Mouse (Mus musculus) limb, embryonic 10.5 days (tissue): ENCODE results near the gene Sugp2. TPM values are rescaled to one million over a fixed set of nuclear protein-coding genes. Genes with fewer than 3 reads are reported as not detected.
A peak's percentile ranks its signal among the peaks of the same experiment; 100 is the strongest.

Source experiments
- DNase-seq: peaks from one replicate; pipeline ENCODE4 v3.0.0-alpha.2; 2017; ENCODE audit warnings: low spot score
- H3K27ac ChIP-seq: fragments of 300-500 bp; sonication (generic); 2 replicates; pipeline ENCODE4 v1.5.1; 2016; ENCODE audit warnings: mild to moderate bottlenecking
- H3K27me3 ChIP-seq: fragments of 300-500 bp; sonication (generic); 2 replicates; pipeline ENCODE4 v1.6.1; 2016; ENCODE audit warnings: low read depth, mild to moderate bottlenecking; ENCODE audit not compliant: poor library complexity, severe bottlenecking
- H3K36me3 ChIP-seq: fragments of 300-500 bp; sonication (generic); 2 replicates; pipeline ENCODE4 v1.6.1; 2016; ENCODE audit warnings: mild to moderate bottlenecking, moderate library complexity
- H3K4me1 ChIP-seq: fragments of 300-500 bp; sonication (generic); 2 replicates; pipeline ENCODE4 v1.6.1; 2016
- H3K4me3 ChIP-seq: fragments of 300-500 bp; sonication (generic); 2 replicates; pipeline ENCODE4 v1.5.1; 2016; ENCODE audit warnings: mild to moderate bottlenecking, moderate library complexity
- H3K9me3 ChIP-seq: fragments of 300-500 bp; sonication (generic); replicated peaks from 2 replicates; pipeline ENCODE4 v1.6.1; 2016; ENCODE audit warnings: mild to moderate bottlenecking
- WGBS: fragments of 180-500 bp; shearing (Covaris S2); methylation state at CpG from one replicate; pipeline ENCODE4 v1.1.7; 2016; 5-methylcytosine and 5-hydroxymethylcytosine counted together
- polyA plus RNA-seq: library from polyadenylated mRNA; unstranded; fragments of >200 nt; fragmentation: Nextera tagmentation; extraction: Ambion mirVana; gene quantifications from 2 replicates; pipeline ENCODE4 v1.2.1, GENCODE M21; 2016

The Sugp2 gene
- polyA plus RNA-seq = 39.7 and 51.4 TPM in 2 replicates

DNA sequence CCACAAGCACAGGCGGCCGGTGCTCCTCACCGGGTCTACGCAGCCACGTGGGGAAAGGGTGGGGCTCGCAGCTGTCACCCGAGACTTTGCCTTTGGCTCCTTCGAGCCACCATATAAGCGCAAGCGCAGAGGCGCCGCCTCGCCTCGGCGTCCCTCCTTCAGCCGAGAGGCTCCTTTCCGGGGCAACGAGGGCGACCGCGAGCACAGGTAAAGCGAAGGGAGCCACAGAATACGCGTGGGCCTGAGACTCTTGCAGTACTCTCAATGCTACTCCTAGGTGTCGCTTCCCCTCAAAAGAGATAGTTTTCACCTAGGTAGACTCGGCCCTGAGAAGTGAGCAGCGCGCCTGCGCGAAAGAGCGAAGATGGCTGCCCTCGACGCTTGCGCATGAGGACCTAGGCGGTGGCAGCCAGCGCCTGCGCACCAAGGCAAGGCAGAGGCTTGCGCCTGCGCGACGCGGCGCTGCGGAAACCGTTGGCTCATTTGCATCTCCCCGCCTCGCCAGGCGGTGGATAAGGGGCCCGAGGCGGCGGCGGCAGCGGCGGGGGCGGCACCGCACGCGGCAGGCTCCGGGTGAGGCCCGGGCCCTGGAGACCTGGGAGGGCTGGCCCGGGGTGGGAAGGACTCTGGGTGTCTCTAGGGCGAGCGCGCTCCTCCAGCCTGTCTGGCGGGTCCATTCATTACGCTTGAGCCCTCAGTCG, at the start of gene Sugp2, which contains the start of gene Armc6:
Sugp2 (plus strand) TSS at position 147 of the 701 bp plus-strand sequence.
Armc6 (minus strand) TSS at position 387 of the 701 bp plus-strand sequence.
- no peaks in the 10 kb centered on the region for H3K9me3 ChIP-seq
- peak within 1 kb of the TSS; percentile 90 for H3K4me3 ChIP-seq
- H3K27ac ChIP-seq = peak within 1 kb of the TSS; percentile 91
- H3K27me3 ChIP-seq = no peaks in the 10 kb centered on the region
- DNase-seq = peak; percentile 96
- under 1% methylated on average over 67 of the region's 67 CpGs for WGBS
- peaks cover 23% of the 10 kb centered on the region for H3K4me1 ChIP-seq
- peaks cover 49% of the 10 kb centered on the region for H3K36me3 ChIP-seq

DNA sequence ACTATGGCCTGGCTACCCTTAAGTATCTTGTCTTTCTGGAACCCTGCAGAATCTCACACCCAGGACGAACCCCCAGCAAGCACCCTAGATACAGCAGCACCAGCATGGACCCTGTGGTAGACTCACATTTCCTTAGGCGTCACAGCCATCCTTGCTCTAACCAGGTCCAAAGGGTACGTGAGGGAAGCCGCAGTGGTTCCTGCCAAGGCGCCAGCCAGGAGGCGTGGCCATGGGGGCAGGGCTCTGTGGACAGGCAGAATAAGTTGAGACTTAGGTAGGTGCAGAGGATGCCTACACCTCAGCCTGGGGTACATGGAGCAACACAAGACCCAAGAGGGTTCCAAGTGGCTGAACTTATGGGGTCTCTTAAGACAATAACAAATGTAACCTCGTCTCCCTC, 45.3 kb upstream of the Sugp2 start:
- H3K27ac ChIP-seq = 0 out of 2 replicates have a peak overlapping the region, but pooled peaks have one; percentile 8
- 0 out of 2 replicates have a peak, but pooled peaks cover 3% of the 10 kb centered on the region for H3K36me3 ChIP-seq
- WGBS = 71% methylated on average over 7 of the region's 7 CpGs
- no peaks in the 10 kb centered on the region for H3K9me3 ChIP-seq
- H3K27me3 ChIP-seq = no peaks in the 10 kb centered on the region
- H3K4me1 ChIP-seq = peaks cover 38% of the 10 kb centered on the region
- no peak overlapping the region for H3K4me3 ChIP-seq
- no peak for DNase-seq

DNA sequence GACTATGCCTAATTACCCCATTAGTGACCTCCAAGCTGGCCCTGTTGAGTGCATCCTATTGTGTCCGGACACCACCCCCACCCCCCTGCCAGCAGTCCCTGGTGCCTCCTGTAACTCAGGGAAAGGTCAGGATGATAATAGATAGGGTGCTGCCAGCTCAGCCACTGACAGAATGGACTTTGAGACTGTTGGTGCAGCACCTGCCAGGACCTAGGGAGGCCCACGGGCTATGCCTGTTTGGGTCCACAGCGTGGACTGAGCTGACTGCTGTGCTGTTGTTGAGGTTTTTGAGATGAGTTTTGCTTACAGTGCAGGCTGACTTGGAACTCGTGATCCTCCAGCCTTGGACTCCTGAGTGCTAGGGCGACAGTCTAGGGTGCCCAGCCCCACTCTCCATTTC, 40.8 kb upstream of the Sugp2 start:
- 70% methylated on average over 5 of the region's 5 CpGs for WGBS
- Histone ChIP-seq H3K27ac (no peak overlapping the region), H3K36me3 (no peaks in the 10 kb centered on the region), H3K27me3 (no peaks in the 10 kb centered on the region), H3K4me1 (peaks cover 37% of the 10 kb centered on the region), H3K9me3 (no peaks in the 10 kb centered on the region), H3K4me3 (no peak overlapping the region)
- no peak for DNase-seq

DNA sequence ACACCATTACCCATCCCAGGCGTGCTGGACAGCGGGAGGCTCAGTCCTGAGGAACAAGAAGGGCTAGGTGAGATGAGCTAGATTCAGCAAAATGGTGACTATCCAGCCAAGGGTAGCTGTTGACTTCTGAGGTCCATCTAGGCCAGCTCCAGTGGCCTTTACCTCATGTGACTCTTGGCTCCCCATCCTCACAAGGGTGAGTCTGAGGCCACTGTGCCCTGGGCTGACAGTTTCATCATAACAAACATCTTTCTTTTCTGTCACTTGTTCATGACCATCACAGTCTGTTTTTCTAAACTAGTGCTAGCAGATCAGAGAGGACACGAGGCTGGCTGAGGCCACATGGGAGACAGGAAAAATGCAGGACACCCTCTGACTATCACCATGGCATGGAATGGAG, 39.8 kb upstream of the Sugp2 start:
- 81% methylated on average over 3 of the region's 3 CpGs for WGBS
- Histone ChIP-seq H3K27ac (no peak overlapping the region), H3K9me3 (no peaks in the 10 kb centered on the region), H3K27me3 (no peaks in the 10 kb centered on the region), H3K36me3 (no peaks in the 10 kb centered on the region), H3K4me1 (peaks cover 34% of the 10 kb centered on the region), H3K4me3 (no peak overlapping the region)
- DNase-seq = no peak

DNA sequence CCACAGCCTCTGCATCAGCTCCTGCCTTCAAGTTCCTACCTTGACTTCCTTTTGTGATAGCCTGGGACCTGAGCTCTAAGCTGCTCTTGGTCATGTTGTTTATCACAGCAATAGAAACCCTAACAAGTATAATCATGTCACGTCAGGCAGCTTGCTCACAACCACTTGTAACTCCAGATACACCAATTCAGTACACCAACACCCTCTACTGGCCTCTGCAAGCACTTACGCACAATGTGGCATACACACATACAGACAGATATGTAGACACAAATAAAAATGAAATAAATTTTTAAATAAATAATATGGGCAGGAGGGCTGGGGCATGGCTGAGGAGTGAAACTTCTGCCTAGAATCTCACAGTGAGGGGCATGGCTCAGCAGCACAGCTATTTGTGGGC, 38.3 kb upstream of the Sugp2 start:
- H3K27me3 ChIP-seq = no peaks in the 10 kb centered on the region
- H3K4me1 ChIP-seq = peaks cover 21% of the 10 kb centered on the region
- no peak for DNase-seq
- no peak overlapping the region for H3K27ac ChIP-seq
- no peaks in the 10 kb centered on the region for H3K9me3 ChIP-seq
- WGBS = 68% methylated on average over 2 of the region's 2 CpGs
- no peak overlapping the region for H3K4me3 ChIP-seq
- no peaks in the 10 kb centered on the region for H3K36me3 ChIP-seq

DNA sequence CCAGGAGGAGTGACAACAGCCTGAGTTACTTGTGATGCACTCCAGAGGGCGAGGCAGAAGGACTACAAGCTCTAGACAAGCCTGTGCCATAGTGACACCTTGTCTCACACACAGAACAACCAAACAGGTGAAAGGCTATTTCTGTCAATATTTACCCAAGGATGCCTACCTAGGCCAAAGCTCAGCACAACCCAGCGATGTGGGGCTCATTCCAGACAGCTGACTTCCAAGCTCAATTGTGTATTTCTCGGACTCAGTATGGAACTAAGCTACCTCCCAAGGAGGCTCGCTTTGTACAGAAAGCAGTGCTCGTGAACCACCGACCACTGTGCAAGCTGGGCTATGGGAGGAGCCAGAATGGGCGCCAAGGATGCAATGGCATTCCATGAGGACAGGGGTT, 36.4 kb upstream of the Sugp2 start:
- Histone ChIP-seq H3K27me3 (no peaks in the 10 kb centered on the region), H3K4me3 (no peak overlapping the region), H3K36me3 (no peaks in the 10 kb centered on the region), H3K9me3 (no peaks in the 10 kb centered on the region), H3K27ac (no peak overlapping the region), H3K4me1 (peaks cover 9% of the 10 kb centered on the region; the same call in 1 of the 2 replicates)
- 61% methylated on average over 7 of the region's 7 CpGs for WGBS
- no peak for DNase-seq

DNA sequence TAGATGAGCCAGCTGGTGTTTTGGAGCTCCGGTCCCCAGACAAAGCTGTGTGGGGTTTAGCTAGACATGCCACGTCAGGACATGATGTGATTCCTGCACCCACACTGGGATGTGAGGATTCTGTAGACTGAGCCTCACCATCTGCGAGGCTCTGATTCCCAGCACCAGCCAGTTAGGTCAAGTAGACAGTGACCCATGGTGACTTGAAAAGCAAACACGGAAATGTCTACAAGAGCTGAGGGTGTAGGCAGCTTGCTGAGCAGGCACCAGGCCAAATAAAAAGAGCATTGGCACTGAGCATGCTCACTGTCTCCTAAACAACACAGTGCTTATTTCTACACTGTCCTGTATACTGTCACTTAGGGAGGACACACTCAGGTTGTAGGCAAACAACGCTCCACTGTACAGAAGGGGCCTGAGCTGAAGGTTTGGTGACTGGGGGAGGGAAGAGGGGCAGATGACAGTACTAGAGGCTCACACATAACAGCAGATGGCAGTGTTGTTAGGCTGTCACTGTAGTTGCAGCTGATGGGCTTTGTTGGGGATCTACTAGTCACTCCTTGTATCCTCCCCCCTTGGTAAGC, 33.8 kb upstream of the Sugp2 start:
- WGBS = 88% methylated on average over 5 of the region's 5 CpGs
- no peaks in the 10 kb centered on the region for H3K27me3 ChIP-seq
- no peak for DNase-seq

DNA sequence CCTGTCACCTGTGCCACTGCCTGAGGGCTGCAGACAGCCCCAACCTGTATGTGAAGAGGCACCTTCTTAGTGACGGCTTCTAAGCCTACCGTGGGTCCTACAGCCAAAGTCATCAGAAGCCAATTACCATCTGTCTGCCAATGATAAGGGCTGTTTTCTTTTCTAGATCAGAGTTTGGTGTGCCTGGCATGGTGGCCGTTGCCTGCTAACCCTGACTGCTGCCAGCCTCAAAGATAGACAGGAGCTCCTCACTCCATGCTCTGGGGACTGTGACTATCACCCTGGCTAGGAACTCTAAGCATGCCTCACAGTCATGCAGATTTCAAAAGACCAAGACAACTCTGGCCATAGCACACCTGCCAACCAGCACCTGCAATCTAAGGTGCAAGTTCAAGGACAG, 32.6 kb upstream of the Sugp2 start:
- H3K36me3 ChIP-seq = no peaks in the 10 kb centered on the region
- no peak overlapping the region for H3K27ac ChIP-seq
- DNase-seq = no peak
- no peaks in the 10 kb centered on the region for H3K27me3 ChIP-seq
- H3K4me3 ChIP-seq = no peak overlapping the region
- peaks cover 5% of the 10 kb centered on the region; the same call in 1 of the 2 replicates for H3K4me1 ChIP-seq
- H3K9me3 ChIP-seq = no peaks in the 10 kb centered on the region
- WGBS = 84% methylated on average over 3 of the region's 3 CpGs

More for the DNA sequence above, 33.8 kb upstream of the Sugp2 start:
- H3K36me3 ChIP-seq = no peaks in the 10 kb centered on the region
- no peak overlapping the region for H3K27ac ChIP-seq
- no peaks in the 10 kb centered on the region for H3K9me3 ChIP-seq
- no peak overlapping the region for H3K4me3 ChIP-seq
- peaks cover 5% of the 10 kb centered on the region; the same call in 1 of the 2 replicates for H3K4me1 ChIP-seq

DNA sequence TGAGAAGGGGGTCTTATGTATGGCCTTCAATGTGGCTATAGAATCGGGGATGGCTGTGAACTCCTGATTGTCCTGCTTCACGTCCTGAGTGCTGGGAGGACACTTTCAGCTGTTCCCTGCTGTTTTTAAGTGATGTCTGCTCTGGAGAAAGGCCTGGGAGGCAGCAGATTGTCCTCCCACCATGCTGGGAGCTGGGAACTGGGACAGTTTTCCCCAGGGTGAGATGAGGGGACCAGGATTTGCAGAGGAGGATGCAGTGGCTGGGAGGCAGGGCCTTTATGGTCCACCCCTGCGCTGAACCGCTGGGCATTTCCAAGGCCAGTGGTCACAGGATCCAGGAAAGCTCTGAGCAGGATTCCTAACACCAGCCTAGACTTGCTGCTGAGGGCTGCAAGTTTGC, 31.0 kb upstream of the Sugp2 start:
- no peaks in the 10 kb centered on the region for H3K36me3 ChIP-seq
- 71% methylated on average over 4 of the region's 4 CpGs for WGBS
- peaks cover 2% of the 10 kb centered on the region for H3K4me1 ChIP-seq
- H3K27ac ChIP-seq = no peak overlapping the region; the same call in 1 of the 2 replicates
- H3K4me3 ChIP-seq = no peak overlapping the region
- no peaks in the 10 kb centered on the region for H3K9me3 ChIP-seq
- H3K27me3 ChIP-seq = no peaks in the 10 kb centered on the region
- DNase-seq = no peak

DNA sequence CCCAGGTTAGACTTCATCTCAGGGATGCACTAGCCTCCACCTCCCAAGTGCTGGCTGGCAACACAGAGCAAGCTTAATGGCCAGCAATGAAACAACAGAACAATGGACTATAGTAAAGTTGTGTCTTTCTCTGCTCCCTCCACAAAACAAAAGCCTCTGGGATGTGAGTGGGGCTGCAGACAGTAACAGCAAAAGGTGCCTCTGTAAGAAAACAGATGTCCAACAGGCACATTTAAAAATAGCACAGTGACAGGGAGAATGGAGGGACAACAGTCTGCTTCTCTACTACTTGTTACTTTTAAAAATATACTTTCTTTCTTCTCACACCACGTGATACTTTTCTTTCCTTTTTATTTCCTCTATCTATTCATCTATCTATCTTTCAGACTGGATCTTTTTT, 29.3 kb upstream of the Sugp2 start:
- H3K27me3 ChIP-seq = no peaks in the 10 kb centered on the region
- no peak overlapping the region for H3K4me3 ChIP-seq
- WGBS = 70% methylated on average over 1 of the region's 1 CpGs
- no peaks in the 10 kb centered on the region for H3K36me3 ChIP-seq
- no peak overlapping the region for H3K27ac ChIP-seq
- peaks cover 5% of the 10 kb centered on the region for H3K4me1 ChIP-seq
- DNase-seq = no peak
- H3K9me3 ChIP-seq = no peaks in the 10 kb centered on the region

DNA sequence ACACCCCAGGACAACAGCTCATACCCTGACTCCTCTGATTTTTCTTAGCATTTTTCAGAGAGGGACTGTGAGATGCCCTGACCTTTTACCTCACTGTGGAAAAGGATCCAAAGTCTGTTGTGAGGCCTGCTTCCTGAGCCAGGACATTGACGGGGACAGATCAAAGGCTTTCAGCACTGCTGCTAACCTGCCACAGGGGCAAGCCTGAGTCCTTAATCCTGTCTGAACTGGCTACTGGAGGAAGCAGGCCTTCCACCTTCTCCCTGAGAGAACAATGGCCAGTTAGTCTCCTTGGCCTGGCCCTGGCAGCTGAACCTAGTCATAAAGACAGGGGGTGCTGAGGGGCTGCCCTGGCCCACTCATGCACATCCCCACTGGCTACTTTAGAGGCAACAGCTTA, 25.9 kb upstream of the Sugp2 start:
- Histone ChIP-seq H3K4me1 (peaks cover 30% of the 10 kb centered on the region), H3K9me3 (no peaks in the 10 kb centered on the region), H3K27ac (no peak overlapping the region; the same call in none of the 2 replicates), H3K36me3 (no peaks in the 10 kb centered on the region), H3K27me3 (peaks cover 11% of the 10 kb centered on the region), H3K4me3 (no peak overlapping the region)
- DNase-seq = no peak
- 18% methylated on average over 1 of the region's 1 CpGs for WGBS

DNA sequence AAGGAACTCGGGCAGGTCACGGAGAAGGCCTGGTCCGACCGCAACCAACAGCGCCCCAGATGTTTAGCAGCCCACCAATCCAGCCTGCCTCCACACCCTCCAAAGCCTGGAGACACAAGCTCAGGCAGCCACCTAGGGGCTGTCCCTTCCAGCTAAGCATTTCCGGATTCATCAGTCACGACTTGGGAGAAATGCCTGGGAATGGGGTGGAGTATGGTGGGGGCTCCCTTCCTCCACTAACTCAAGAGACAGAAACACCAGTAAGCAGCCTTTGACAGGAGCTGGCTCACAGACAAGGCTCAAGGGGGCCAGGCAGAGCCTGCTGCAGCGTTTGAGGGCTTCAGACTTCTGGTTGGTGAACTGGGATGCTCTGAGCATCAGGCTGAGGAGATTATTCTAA, 23.5 kb upstream of the Sugp2 start:
- peaks cover 32% of the 10 kb centered on the region for H3K4me1 ChIP-seq
- H3K36me3 ChIP-seq = no peaks in the 10 kb centered on the region
- 0 out of 2 replicates have a peak overlapping the region, but pooled peaks have one; percentile 67 for H3K4me3 ChIP-seq
- no peak for DNase-seq
- H3K9me3 ChIP-seq = no peaks in the 10 kb centered on the region
- H3K27me3 ChIP-seq = peaks cover 11% of the 10 kb centered on the region
- H3K27ac ChIP-seq = no peak overlapping the region
- 26% methylated on average over 8 of the region's 8 CpGs for WGBS

DNA sequence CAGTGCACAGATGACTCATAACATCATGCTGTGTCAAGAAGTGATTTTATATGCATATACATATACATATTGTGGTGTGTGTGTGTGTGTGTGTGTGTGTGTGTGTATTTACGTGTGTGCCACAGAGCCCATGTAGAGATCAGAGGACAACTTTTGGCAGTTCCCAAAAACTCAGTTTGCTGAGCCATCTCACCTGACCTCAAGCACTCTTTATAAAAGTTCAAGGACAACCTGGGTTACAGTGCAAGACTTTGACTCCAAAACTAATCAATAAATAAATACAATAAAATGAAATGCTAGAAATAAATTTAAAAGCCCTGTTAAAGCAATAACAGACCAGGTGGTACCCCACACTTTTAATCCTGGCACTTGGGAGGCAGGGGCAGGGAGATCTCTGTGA, 22.8 kb upstream of the Sugp2 start:
- Histone ChIP-seq H3K27me3 (peaks cover 11% of the 10 kb centered on the region), H3K36me3 (no peaks in the 10 kb centered on the region), H3K9me3 (no peaks in the 10 kb centered on the region), H3K27ac (no peak overlapping the region), H3K4me1 (peaks cover 32% of the 10 kb centered on the region), H3K4me3 (peak overlapping the region; percentile 67)
- DNase-seq = no peak
- WGBS = 67% methylated on average over 1 of the region's 1 CpGs
